Mouse (Mus musculus): ENCODE data around the gene Sult5a1. TPM values are rescaled to one million over a fixed set of nuclear protein-coding genes. Genes with fewer than 3 reads are reported as not detected.

The Sult5a1 gene
- polyA plus RNA-seq, 1 experiment from 2014 or later, result 0.05 TPM

- ATAC-seq (no peak), DNase-seq (ENCODE audit: low read depth, low spot score) (no peak)
- peaks cover 29% of the 10 kb centered on the region for H3K27me3 ChIP-seq
- in situ Hi-C loops (cut with MboI; ENCODE audit: low pct_unique_long_range_greater_than_20kb), result loop anchor here (5.0 kb wide), 2 partner anchors 38 to 88 kb away; no protein-coding TSS in a partner anchor
- ChIA-PET CTCF (no interaction called here), POLR2A (no interaction called here)
- TF ChIP-seq CTCF (IDR thresholded peaks at IDR 0.05), result no peak
These were observed 43.5 kb downstream of the Sult5a1 start for GRCm38 (mm10) chr8:123114644-123115043.

GRCm38 (mm10) chr8:123113908-123114469, 44.1 kb downstream of the Sult5a1 start:
- no peak for TF ChIP-seq CTCF (IDR thresholded peaks at IDR 0.05)
- in situ Hi-C loops (cut with MboI; ENCODE audit: low pct_unique_long_range_greater_than_20kb), result loop anchor here (5.0 kb wide), 2 partner anchors 38 to 88 kb away; no protein-coding TSS in a partner anchor
- DNase-seq (ENCODE audit: low read depth, low spot score) (no peak), ATAC-seq (no peak)
- POLR2A ChIA-PET, result no interaction called here
- H3K27me3 ChIP-seq, result peaks cover 26% of the 10 kb centered on the region
- CTCF ChIA-PET, result interaction anchor here (0.9 to 1.6 kb wide), 2 partner anchors 12 to 91 kb away, joined by 3 to 6 read pairs; no protein-coding TSS in a partner anchor

GRCm38 (mm10) chr8:123112892-123113291, 45.2 kb downstream of the Sult5a1 start:
- ATAC-seq, result no peak
- TF ChIP-seq CTCF (IDR thresholded peaks at IDR 0.05), result no peak
- CTCF ChIA-PET, result interaction anchor here (1.6 kb wide), 1 partner anchor 13 kb away, joined by 6 read pairs; no protein-coding TSS in a partner anchor
- peaks cover 22% of the 10 kb centered on the region for H3K27me3 ChIP-seq
- in situ Hi-C loops (cut with MboI; ENCODE audit: low pct_unique_long_range_greater_than_20kb), result loop anchor here (5.0 kb wide), 2 partner anchors 39 to 89 kb away; no protein-coding TSS in a partner anchor
- DNase-seq (ENCODE audit: low read depth, low spot score), result no peak
- POLR2A ChIA-PET, result interaction anchor here (0.7 kb wide), 1 partner anchor 21 kb away, joined by 3 read pairs; no protein-coding TSS in a partner anchor

- H3K27me3 ChIP-seq, result peaks cover 2% of the 10 kb centered on the region
- ATAC-seq (no peak), DNase-seq (ENCODE audit: low read depth, low spot score) (no peak)
- ChIA-PET POLR2A (no interaction called here), CTCF (interaction anchor here (0.6 to 2.6 kb wide), 6 partner anchors 24 to 210 kb away, joined by 3 to 10 read pairs (median 3); no protein-coding TSS in a partner anchor)
- no peak for TF ChIP-seq CTCF (IDR thresholded peaks at IDR 0.05)
- in situ Hi-C loops (cut with MboI; ENCODE audit: low pct_unique_long_range_greater_than_20kb), result loop anchor here (5.0 kb wide), 2 partner anchors 42 to 92 kb away; no protein-coding TSS in a partner anchor
These were observed 47.5 kb downstream of the Sult5a1 start for GRCm38 (mm10) chr8:123110649-123111048.

- no peaks in the 10 kb centered on the region for H3K27me3 ChIP-seq
- TF ChIP-seq CTCF (IDR thresholded peaks at IDR 0.05), result no peak
- ChIA-PET CTCF (interaction anchor here (1.3 to 2.6 kb wide), 4 partner anchors 37 to 92 kb away, joined by 4 to 10 read pairs (median 4); no protein-coding TSS in a partner anchor), POLR2A (interaction anchor here (0.5 to 0.6 kb wide), 2 partner anchors 39 to 46 kb away, joined by 4 to 5 read pairs; no protein-coding TSS in a partner anchor)
- DNase-seq (ENCODE audit: low read depth, low spot score) (no peak), ATAC-seq (no peak)
- in situ Hi-C loops (cut with MboI; ENCODE audit: low pct_unique_long_range_greater_than_20kb), result no loop called here
These were observed 49.2 kb downstream of the Sult5a1 start for GRCm38 (mm10) chr8:123108953-123109352.

GRCm38 (mm10) chr8:123108010-123108409, 50.1 kb downstream of the Sult5a1 start:
- CTCF ChIA-PET, result interaction anchor here (0.8 to 2.4 kb wide), 11 partner anchors 13 to 100 kb away, joined by 3 to 14 read pairs (median 4); no protein-coding TSS in a partner anchor
- no peak for DNase-seq (ENCODE audit: low read depth, low spot score)
- H3K27me3 ChIP-seq, result no peaks in the 10 kb centered on the region
- TF ChIP-seq CTCF (IDR thresholded peaks at IDR 0.05), result no peak
- in situ Hi-C loops (cut with MboI; ENCODE audit: low pct_unique_long_range_greater_than_20kb), result no loop called here
- POLR2A ChIA-PET, result interaction anchor here (0.6 kb wide), 2 partner anchors 56 to 131 kb away, joined by 3 to 4 read pairs; no protein-coding TSS in a partner anchor
- no peak for ATAC-seq

- ATAC-seq, result no peak
- no peak for DNase-seq (ENCODE audit: low read depth, low spot score)
- no peak for TF ChIP-seq CTCF (IDR thresholded peaks at IDR 0.05)
- H3K27me3 ChIP-seq, result no peaks in the 10 kb centered on the region
- ChIA-PET CTCF (interaction anchor here (1.0 to 2.4 kb wide), 6 partner anchors 19 to 276 kb away, joined by 3 to 14 read pairs (median 6); partner anchors contain the start of gene Spata2l), POLR2A (interaction anchor here (0.6 kb wide), 1 partner anchor 73 kb away, joined by 3 read pairs; no protein-coding TSS in a partner anchor)
- in situ Hi-C loops (cut with MboI; ENCODE audit: low pct_unique_long_range_greater_than_20kb), result no loop called here
These were observed 51.6 kb downstream of the Sult5a1 start for GRCm38 (mm10) chr8:123106531-123106930.

GRCm38 (mm10) chr8:123105553-123106326, 52.4 kb downstream of the Sult5a1 start:
- ChIA-PET CTCF (interaction anchor here (1.0 to 2.4 kb wide), 2 partner anchors 85 to 225 kb away, joined by 3 to 14 read pairs; no protein-coding TSS in a partner anchor), POLR2A (no interaction called here)
- no peaks in the 10 kb centered on the region for H3K27me3 ChIP-seq
- DNase-seq (ENCODE audit: low read depth, low spot score) (no peak), ATAC-seq (no peak)
- in situ Hi-C loops (cut with MboI; ENCODE audit: low pct_unique_long_range_greater_than_20kb), result no loop called here
- no peak for TF ChIP-seq CTCF (IDR thresholded peaks at IDR 0.05)

- in situ Hi-C loops (cut with MboI; ENCODE audit: low pct_unique_long_range_greater_than_20kb), result loop anchor here (5.0 kb wide), 1 partner anchor 272 kb away; no protein-coding TSS in a partner anchor
- TF ChIP-seq CTCF (IDR thresholded peaks at IDR 0.05), result no peak
- H3K27me3 ChIP-seq, result no peaks in the 10 kb centered on the region
- POLR2A ChIA-PET, result interaction anchor here (0.9 kb wide), 1 partner anchor 19 kb away, joined by 3 read pairs; no protein-coding TSS in a partner anchor
- ATAC-seq (no peak), DNase-seq (ENCODE audit: low read depth, low spot score) (no peak)
- CTCF ChIA-PET, result interaction anchor here (1.5 kb wide), 1 partner anchor 198 kb away, joined by 4 read pairs; no protein-coding TSS in a partner anchor
These were observed 53.9 kb downstream of the Sult5a1 start for GRCm38 (mm10) chr8:123104046-123104767.

Data from Patski (cell line).